Mouse (Mus musculus) frontal cortex, postnatal 36 days (tissue): Measurements from ENCODE around the gene Pros1.

Source experiments
- DNase-seq, 2 experiments: peaks; one replicate each; pipeline ENCODE4 v3.0.0; 2022; ENCODE audit warnings: low spot score in 2 of 2

Gene Pros1

DNA sequence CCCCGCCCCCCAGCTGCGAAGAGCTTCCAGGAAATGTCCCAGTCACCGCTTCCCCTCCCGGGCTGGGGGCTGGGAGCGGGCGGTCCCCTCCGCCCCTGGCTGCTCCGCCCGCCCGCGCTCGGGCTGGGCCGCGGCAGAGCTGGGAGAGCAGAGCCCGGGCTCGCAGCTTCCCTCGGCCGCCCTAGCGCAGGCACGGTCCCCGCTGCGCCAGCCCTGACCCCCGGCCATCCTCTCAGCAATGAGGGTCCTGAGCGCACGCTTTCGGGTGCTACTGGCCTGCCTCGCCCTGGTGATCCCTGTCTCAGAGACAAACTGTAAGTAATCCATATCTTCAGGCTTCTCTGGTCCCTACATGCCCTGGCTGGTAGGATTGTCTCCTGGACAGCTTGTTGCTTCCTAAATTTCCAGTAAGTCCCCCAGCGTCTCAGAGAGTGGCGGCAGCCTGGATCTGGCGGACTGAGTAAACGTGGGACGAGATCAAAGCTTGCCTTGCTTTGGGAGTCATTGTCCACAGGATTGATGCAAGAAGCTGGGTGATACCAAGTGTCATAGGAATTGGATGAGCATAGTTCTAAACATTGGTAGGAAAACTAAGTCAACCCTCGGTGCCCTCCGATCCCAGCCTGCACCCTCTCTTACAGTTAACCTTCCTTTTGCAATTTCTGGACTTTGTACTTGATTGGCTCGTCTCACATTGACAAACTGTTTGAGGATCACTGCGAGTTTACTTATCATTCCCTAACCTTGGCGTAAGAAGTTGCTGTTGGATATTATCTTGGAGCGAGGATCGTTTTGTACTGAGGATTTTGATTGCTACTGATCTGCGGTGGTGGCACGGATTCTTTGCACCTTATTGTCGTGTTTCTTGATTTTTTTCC lies at the start of gene Pros1:
Gene Pros1, plus strand, starts transcription at position 117 of the 878 bp plus-strand sequence.
- peak; percentile 24 to 31 for DNase-seq

DNA sequence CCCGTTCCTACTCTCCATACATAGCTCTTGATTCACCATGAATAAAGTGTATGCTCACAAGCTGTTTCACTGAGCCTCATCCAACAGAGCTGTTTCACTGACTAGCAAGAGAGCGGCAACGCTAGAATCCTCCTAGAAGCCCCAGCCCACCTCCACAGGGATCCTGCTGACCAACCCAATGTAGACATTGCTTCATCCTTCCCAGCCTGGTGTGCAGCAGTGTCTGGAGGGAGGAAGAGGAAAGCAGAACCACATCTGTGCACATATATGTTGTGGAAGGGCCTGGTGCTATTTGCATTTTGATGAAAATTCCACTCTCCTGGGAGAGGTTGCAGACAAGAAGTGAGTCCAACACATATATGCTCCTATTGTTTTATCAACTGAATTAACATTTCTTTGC lies 49.5 kb upstream of the Pros1 start:
- DNase-seq, result no peak

DNA sequence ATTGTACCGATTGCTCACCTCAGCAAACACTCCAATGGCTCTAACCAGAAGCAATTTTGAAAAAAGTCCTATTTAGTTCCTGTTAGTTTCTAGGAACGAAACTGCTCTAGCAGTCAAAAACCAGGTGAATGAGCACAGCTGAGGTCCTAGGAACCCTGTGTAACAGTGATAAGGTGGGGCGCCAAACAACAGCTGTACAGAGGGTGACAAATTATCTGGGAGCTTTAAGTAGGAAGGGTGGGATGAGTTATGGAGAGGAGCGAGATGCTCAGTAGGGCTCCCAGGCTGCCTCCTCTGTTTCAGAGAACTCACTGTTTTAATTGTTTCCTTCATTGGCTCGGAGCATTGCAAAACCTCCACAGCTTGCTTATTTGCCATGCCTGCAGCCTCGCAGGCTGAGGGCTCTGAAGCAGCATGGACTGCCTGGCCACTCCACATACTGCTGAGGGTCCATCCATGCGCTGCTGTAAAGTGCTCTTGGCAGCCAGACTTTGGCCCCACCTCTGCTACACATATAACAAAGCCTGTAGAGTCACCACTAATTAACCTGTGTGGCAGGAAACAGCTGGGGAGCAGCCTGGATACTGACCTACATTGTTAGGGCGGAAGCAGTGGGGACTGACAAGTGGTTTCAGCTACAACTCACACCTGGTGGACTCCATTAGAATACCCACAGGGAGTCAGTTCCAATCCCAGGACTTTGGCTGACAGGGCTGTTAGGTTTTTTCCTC lies 46.7 kb upstream of the Pros1 start:
- no peak for DNase-seq

DNA sequence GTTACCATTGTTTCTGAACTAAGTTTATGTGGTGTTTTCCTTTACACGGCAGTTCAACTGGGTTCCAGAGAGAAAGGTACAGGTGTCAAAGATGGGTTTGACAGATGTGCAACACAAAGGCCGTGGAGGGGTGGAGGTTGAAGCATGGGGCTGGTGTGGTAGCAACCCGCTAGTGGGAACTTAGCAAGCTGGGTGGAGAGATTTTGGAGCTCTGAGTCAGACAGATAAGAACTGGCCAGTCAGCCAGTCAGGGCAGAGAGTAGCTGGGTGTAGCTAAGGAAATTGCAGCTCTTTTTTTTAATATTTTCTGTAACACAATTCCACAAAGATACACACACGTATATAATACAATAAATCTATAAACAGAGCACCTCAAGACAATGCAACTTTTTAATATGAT lies 43.3 kb upstream of the Pros1 start:
- no peak for DNase-seq

DNA sequence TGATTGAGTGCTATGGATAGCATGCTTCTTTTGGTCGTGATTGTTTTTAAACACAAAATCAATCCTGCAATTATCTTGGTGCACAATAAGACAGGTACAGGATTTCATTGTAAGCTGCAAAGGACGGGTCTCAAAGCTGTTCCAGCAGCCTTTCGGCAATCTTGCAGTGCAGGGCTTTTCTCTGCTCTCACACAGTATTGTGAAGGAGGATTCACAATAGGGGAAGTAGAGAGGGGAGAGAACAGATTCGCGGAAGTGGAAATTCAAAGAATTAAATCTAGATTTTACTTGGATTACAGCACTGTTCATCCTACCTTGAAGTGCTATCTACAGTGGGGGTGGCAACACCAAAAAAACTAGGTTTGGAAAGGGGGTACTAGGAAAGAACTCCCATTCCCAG lies 40.3 kb upstream of the Pros1 start:
- no peak for DNase-seq

GRCm38 (mm10) chr16:62814491-62814890 lies 39.6 kb upstream of the Pros1 start, which contains the start of gene Stx19:
Stx19 (plus strand) TSS chr16:62814676.
- no peak for DNase-seq

DNA sequence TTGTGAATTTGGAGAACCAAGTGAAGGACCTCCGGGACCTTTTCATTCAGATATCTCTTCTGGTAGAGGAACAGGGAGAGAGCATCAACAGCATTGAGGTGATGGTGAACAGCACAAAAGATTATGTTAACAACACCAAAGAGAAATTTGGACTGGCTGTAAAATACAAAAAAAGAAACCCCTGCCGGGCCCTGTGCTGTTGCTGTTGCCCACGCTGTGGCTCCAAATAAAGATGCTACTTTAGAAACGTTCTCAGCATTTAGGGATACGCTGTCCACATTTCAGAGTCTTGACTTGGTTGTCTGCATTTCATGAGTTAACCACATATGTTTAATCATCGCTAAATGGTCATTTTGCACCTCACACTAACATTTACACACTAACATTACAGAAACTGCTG lies 31.6 kb upstream of the Pros1 start:
- peak in 1 of 2 experiments; percentile 48 for DNase-seq

DNA sequence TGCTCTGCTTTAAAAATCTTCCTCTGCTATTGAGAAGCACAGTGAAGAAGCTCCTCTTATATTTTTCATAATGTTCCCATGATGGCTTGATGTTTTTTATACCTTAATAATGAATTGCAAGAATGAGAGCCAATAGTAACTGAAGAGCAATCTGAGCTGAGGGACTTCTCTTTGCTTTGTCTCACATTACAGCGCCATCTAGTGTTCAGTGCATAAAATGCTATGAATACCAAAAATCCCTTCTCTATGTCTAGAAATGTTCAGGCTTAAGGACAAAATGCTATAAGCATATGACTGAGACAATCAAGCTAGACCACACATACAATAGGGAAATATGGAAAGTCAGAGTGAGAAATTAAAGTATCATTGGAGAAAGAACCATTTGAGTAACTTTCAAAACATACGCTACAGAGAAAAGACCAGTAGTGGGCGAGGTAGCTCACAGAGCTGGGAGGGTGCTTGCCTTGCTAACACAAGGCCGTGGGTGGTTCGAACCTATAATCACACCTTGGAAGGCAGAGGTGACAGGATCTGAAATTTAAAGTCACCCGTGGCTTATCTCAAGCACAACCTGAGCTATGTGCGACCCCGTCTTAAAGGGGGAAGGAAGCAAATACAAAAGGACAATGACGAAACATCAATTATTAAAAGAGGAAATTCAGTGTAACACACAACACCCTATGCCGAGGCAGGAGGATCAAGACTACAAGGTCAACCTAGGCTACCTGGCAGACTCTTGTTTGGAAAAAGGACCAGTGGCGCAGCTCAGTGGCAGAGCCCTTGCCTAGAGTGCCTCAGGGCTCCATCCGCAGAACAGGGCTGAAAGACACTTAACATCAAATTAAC lies 27.7 kb upstream of the Pros1 start:
- DNase-seq, result no peak

DNA sequence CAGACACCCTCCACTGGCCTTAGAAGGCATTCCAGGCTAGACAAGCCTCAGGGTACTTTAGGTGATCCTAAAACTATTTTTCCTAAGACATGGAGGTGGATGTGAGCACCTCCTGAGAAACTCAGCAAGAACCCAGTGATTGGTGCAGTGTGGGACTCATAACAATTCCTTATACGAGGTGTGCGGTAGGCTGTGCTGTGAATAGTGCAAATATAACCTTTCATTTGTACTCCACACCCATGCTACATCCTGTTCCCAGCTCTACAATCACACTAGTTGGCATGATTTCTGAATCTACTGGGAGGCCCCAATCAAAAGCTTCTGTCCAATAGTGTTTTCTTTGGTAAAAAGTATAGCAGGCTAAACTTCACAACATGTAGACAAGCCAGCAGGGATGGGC lies 22.1 kb upstream of the Pros1 start:
- DNase-seq, result no peak

DNA sequence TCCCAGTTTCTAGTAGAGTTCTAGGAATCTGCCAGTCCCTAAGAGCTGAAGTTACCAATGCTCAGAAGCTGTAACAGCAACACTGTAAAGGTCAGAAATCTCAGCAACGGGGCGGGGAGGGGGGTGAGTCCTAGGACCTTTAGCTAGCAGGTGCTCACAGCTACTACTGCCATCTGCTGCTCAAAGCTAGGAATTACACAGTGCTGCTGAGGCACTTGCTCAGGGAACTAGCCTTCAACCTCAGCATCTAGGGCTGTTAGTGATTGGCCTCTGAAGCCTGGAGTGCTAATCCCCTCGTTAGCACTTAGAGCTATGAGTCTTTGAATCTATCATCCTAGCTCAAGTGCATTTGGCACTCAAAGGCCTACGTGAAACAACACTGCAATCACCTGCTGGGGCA lies 21.6 kb upstream of the Pros1 start:
- no peak for DNase-seq

DNA sequence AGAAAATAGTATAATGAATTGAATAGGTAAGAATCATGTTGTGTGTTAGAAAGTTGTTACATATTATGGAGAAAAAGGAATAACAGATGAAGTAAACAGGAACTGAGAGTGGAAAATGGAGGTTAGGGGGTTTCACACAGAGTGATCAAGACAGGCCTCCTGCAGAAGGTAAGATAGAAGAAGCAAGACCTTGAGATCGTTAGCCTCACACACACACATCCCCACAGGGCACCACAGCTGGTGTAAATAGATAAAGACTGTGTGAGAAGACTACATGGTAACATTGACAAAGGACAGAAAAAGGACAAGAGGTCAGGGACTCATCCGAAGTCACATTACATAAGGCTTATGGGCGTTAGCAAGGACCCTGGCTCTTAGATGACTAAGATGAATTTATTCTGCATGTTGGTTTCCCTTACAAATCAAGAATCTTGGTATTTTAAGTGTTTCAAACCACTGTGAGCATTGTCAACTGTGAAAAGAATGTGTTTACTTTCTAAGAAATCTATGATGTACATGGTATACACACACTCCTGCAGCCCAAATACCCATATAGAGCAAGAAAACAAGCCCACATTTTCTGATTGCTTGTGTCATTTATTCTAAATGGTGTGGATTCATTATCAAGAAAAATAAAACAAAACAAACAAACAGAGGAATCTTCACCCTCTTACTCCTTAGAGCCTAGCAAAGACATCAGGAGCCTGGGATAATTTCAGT lies 19.9 kb upstream of the Pros1 start:
- no peak for DNase-seq

GRCm38 (mm10) chr16:62845341-62845740 lies 8.8 kb upstream of the Pros1 start:
- DNase-seq, result no peak

- peak; percentile 91 to 96 for DNase-seq
These were observed 7.4 kb upstream of the Pros1 start, which contains the start of gene Arl13b for GRCm38 (mm10) chr16:62846498-62847312. Arl13b (minus strand) TSS chr16:62847040.

GRCm38 (mm10) chr16:62852464-62853252 lies 1.4 kb upstream of the Pros1 start:
- DNase-seq, result no peak

DNA sequence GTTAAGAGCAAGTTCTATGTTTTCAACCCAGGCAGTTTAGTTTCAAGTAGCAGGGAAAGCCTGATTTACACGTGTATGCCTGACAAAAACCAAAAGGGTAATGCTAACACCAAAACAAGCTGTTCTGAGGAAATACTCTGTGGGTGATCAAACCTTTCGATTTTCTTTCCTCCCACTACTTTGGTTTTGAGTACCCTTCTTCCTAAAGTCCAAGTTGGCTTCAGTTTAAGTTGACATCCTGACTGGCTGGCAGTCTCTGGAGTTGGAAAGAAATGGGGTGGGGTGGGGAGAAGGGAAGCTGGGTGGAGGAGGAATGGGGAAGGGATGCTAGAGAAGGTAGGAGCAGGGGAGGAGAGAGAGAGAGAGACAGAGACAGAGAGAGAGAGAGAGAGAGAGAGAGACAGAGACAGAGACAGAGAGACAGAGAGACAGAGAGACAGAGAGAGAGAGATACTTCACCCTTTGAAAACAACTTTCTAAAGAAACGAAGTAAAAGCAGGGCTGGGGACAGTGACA lies 438 bp upstream of the Pros1 start:
- DNase-seq, result no peak

DNA sequence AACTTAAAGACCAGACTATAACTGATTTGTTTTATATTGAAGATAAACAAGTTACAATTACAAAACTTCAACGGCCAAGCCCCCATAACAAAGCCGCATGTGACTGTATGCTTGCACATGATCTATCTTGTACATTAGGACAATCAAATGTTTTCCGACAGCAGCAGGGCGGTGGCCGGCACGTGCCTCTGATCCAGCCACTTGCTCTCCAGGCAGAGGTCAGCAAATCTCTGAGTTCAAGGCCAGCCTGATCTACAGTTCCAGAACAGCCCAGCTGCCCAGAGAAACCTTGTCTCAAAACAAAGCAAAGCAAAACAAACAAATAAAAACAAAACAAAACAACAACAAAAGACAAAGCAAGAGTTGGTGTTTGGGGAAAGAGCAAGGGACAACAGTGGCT lies 1.3 kb downstream of the Pros1 start:
- DNase-seq, result no peak

DNA sequence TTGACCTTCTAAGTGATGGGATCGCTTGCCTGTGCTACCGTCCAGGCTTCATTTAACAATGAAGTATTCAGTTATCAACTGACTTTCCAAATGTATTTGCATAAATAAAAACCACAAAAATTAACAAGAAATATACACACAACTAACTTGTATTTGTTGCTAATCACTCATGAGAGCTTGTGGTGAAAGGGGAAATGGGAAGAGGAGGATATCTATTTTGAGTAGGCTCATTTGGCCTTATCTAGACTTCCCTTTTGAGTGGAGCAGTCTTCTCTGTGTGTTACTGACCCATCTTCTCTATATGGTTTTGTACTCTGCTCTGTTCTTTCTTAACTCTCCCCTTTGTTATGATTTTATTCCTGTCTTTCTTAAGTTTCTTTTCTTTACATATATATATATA lies 2.2 kb downstream of the Pros1 start:
- no peak for DNase-seq

- DNase-seq, result no peak
These were observed 3.4 kb downstream of the Pros1 start for GRCm38 (mm10) chr16:62857498-62857897.

DNA sequence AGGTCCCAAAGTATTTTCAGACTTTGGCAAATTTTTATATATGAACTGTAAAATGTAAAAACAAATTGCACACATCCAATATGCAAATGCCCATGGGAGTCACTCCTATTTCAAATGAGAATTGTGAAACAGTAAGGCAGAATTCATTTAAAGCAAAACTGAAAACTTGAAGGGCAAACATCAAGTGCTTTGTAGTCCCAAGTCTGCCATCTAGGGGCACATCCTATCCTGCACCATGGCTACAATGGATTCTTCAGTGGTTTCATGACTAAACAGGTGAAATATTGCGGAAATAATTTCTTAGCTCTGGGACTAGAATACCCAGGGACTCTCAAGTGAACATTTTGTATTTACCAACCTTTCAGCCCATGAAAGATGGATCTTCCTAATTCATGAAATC lies 3.9 kb downstream of the Pros1 start:
- no peak for DNase-seq
